Mouse (Mus musculus) neural tube, embryonic 11.5 days (tissue): Measurements from ENCODE around the gene Odf3l2. TPM values are rescaled to one million over a fixed set of nuclear protein-coding genes. Genes with fewer than 3 reads are reported as not detected.

ENCODE experiments used
- ATAC-seq: fragments of 200-750 bp; cut with Nextera tagmentation; 2 replicates; pipeline ENCODE4 v1.8.0; 2017; ENCODE audit warnings: moderate number of reproducible peaks, mild to moderate bottlenecking, moderate TSS enrichment, moderate library complexity; ENCODE audit not compliant: insufficient read depth, low FRiP score, low TSS enrichment
- DNase-seq: peaks from one replicate; pipeline ENCODE4 v3.0.0-alpha.2; 2015; ENCODE audit warnings: low spot score
- H3K27ac ChIP-seq: fragments of 300-500 bp; sonication (generic); 2 replicates; pipeline ENCODE4 v1.5.1; 2014; ENCODE audit warnings: low read depth, mild to moderate bottlenecking, low read length
- H3K27me3 ChIP-seq: fragments of 300-500 bp; sonication (generic); 2 replicates; pipeline ENCODE4 v1.6.1; 2014; ENCODE audit warnings: mild to moderate bottlenecking, low read length, mixed read lengths; ENCODE audit not compliant: control insufficient read depth, insufficient read depth
- H3K36me3 ChIP-seq: fragments of 300-500 bp; sonication (generic); 2 replicates; pipeline ENCODE4 v1.6.1; 2014; ENCODE audit warnings: mild to moderate bottlenecking, low read length, moderate library complexity, mixed read lengths; ENCODE audit not compliant: control insufficient read depth, insufficient read depth
- H3K4me1 ChIP-seq: fragments of 300-500 bp; sonication (generic); 2 replicates; pipeline ENCODE4 v1.6.1; 2014; ENCODE audit warnings: low read length, mixed read lengths; ENCODE audit not compliant: control insufficient read depth, insufficient read depth
- H3K4me2 ChIP-seq: fragments of 300-500 bp; sonication (generic); 2 replicates; pipeline ENCODE4 v1.6.1; 2014; ENCODE audit warnings: low read depth, mild to moderate bottlenecking, moderate library complexity
- H3K4me3 ChIP-seq: fragments of 300-500 bp; sonication (generic); 2 replicates; pipeline ENCODE4 v1.5.1; 2014; ENCODE audit warnings: low read depth, low read length
- H3K9ac ChIP-seq: fragments of 300-500 bp; sonication (generic); 2 replicates; pipeline ENCODE4 v1.6.1; 2014; ENCODE audit warnings: mild to moderate bottlenecking, low read length
- H3K9me3 ChIP-seq: fragments of 300-500 bp; sonication (generic); 2 replicates; pipeline ENCODE4 v1.6.1; 2016; ENCODE audit warnings: low read length; ENCODE audit not compliant: control insufficient read depth
- WGBS: fragments of 180-500 bp; shearing (Covaris S2); extraction: QIAGEN DNeasy Blood & Tissue Kit; methylation state at CpG from one replicate; pipeline ENCODE4 v1.1.7; 2014; 5-methylcytosine and 5-hydroxymethylcytosine counted together
- polyA plus RNA-seq: library from polyadenylated mRNA; unstranded; fragments of >200 nt; fragmentation: Nextera tagmentation; extraction: Ambion mirVana; gene quantifications from 2 replicates; pipeline ENCODE4 v1.2.1, GENCODE M21; 2014

Odf3l2 gene
- polyA plus RNA-seq, 1 experiment from 2014 or later: not detected

DNA sequence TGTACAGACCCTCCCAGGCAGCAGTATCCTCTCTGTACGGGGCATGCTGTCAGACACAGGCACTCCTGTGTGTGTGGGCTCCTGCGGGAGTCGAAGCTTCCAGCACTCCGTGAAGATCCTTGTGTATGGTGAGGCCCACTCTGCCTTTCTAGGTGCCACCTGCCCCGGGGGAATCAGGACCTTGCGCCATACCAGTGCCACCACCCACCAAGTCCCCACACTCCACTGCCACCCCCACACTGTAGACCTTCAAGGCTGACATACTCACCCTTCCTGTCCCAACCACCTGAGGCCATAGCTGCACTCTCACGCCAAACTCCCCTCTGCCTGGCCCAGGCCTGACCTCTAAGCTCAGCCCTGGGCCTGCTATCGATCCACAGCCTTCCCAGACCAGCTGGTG, 19.5 kb upstream of the Odf3l2 start:
- DNase-seq (no peak), ATAC-seq (no peak)
- H3K4me3 ChIP-seq: no peak overlapping the region
- no peaks in the 10 kb centered on the region for H3K36me3 ChIP-seq
- no peak overlapping the region for H3K4me2 ChIP-seq
- WGBS: 80% methylated on average over 8 of the region's 8 CpGs
- H3K9me3 ChIP-seq: no peaks in the 10 kb centered on the region
- H3K9ac ChIP-seq: no peak overlapping the region
- H3K27ac ChIP-seq: no peak overlapping the region
- no peaks in the 10 kb centered on the region for H3K27me3 ChIP-seq
- peaks cover under 1% of the 10 kb centered on the region; the same call in 1 of the 2 replicates for H3K4me1 ChIP-seq

GRCm38 (mm10) chr10:79664131-79664665, 18.7 kb upstream of the Odf3l2 start, which contains the start of gene Madcam1:
Madcam1 (plus strand) TSS chr10:79664559.
- H3K9me3 ChIP-seq: no peaks in the 10 kb centered on the region
- 13% methylated on average over 13 of the region's 13 CpGs for WGBS
- DNase-seq: peak; percentile 84
- no peaks in the 10 kb centered on the region for H3K27me3 ChIP-seq
- no peak within 1 kb of the TSS for H3K27ac ChIP-seq
- H3K9ac ChIP-seq: no peak within 1 kb of the TSS
- no peak within 1 kb of the TSS for H3K4me3 ChIP-seq
- ATAC-seq: peak; percentile 10
- H3K36me3 ChIP-seq: no peaks in the 10 kb centered on the region
- no peaks in the 10 kb centered on the region for H3K4me1 ChIP-seq
- H3K4me2 ChIP-seq: no peak within 1 kb of the TSS

DNA sequence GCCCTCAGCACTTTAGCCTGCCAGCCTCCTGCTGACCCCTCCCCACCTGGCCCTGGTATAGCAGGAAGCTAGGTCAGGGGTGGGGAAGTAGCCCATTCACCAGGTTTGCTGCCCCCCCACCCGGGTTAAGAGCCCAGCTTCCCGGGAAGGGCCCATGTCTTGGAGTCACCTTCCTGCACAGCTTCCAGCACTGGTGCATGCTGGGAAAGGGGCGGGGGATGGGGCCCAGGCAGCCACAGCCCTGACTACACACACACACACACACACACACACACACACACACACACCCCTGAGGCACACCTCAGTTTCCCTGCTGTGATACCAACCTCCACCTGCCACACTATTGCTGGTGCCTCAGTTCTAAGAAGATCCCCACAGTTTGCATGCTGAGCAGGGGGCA, 16.3 kb upstream of the Odf3l2 start:
- ATAC-seq: no peak
- H3K4me3 ChIP-seq: no peak overlapping the region
- no peaks in the 10 kb centered on the region for H3K36me3 ChIP-seq
- no peaks in the 10 kb centered on the region for H3K4me1 ChIP-seq
- no peaks in the 10 kb centered on the region for H3K9me3 ChIP-seq
- H3K9ac ChIP-seq: no peak overlapping the region
- H3K27ac ChIP-seq: no peak overlapping the region
- H3K27me3 ChIP-seq: no peaks in the 10 kb centered on the region
- H3K4me2 ChIP-seq: no peak overlapping the region
- WGBS: 58% methylated on average over 3 of the region's 3 CpGs
- no peak for DNase-seq

GRCm38 (mm10) chr10:79660298-79660697, 14.8 kb upstream of the Odf3l2 start:
- H3K4me2 ChIP-seq: no peak overlapping the region
- H3K27ac ChIP-seq: no peak overlapping the region
- H3K9ac ChIP-seq: no peak overlapping the region
- 76% methylated on average over 2 of the region's 2 CpGs for WGBS
- H3K9me3 ChIP-seq: no peaks in the 10 kb centered on the region
- no peaks in the 10 kb centered on the region for H3K27me3 ChIP-seq
- no peak overlapping the region for H3K4me3 ChIP-seq
- H3K4me1 ChIP-seq: no peaks in the 10 kb centered on the region
- no peak for ATAC-seq
- DNase-seq: no peak
- H3K36me3 ChIP-seq: no peaks in the 10 kb centered on the region

DNA sequence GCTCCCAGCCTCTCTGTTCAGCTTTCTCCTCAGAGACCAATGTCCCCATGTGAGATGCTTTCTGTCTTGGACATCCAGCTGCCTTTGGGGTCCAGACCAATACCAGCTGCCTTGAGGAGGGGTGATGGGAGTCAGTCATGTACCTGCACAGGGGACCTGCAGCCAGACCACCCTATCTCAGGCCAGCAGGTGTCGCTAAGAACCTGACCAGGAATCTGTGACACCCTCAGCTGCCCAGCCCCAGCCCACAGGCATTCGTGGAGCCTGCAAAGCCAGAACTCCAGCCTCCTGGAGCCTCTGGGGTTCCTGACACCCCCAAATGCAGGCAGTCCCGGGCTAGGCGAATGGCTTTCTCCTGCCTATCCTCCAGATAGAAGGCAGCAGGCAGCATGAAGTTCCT, 13.3 kb upstream of the Odf3l2 start:
- no peaks in the 10 kb centered on the region for H3K9me3 ChIP-seq
- 26% methylated on average over 4 of the region's 4 CpGs for WGBS
- no peak overlapping the region for H3K9ac ChIP-seq
- no peak overlapping the region for H3K4me2 ChIP-seq
- H3K4me3 ChIP-seq: no peak overlapping the region
- DNase-seq (peak; percentile 28), ATAC-seq (no peak)
- no peaks in the 10 kb centered on the region for H3K4me1 ChIP-seq
- no peak overlapping the region for H3K27ac ChIP-seq
- H3K36me3 ChIP-seq: no peaks in the 10 kb centered on the region
- no peaks in the 10 kb centered on the region for H3K27me3 ChIP-seq

DNA sequence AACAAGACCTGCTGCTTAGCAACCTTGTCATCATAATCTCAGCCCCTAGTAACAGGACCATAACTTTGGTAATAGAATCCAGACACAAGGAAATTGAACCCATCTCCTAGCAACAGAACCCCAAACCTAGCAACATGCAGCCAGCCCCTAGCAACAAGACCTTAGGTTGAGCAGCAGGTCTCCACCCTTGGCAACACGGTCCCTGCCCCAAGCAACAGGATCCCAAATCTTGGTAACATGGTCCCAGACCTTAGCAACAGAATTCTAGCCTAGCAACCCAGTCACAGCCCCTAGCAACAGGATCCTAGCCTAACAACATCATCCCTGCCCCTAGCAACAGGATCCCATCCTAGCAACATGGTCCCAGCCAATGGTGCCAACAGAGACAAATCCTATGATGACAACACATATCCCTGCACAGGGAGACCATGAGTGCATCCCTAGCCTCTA, 9.4 kb upstream of the Odf3l2 start:
- Histone ChIP-seq H3K27me3 (no peaks in the 10 kb centered on the region), H3K4me2 (no peak overlapping the region), H3K9ac (no peak overlapping the region), H3K9me3 (no peaks in the 10 kb centered on the region), H3K27ac (no peak overlapping the region), H3K4me1 (no peaks in the 10 kb centered on the region), H3K36me3 (no peaks in the 10 kb centered on the region), H3K4me3 (no peak overlapping the region)
- DNase-seq: peak; percentile 56
- 36% methylated on average over 1 of the region's 1 CpGs for WGBS
- peak; percentile 50; the same call in 1 of the 2 replicates for ATAC-seq

DNA sequence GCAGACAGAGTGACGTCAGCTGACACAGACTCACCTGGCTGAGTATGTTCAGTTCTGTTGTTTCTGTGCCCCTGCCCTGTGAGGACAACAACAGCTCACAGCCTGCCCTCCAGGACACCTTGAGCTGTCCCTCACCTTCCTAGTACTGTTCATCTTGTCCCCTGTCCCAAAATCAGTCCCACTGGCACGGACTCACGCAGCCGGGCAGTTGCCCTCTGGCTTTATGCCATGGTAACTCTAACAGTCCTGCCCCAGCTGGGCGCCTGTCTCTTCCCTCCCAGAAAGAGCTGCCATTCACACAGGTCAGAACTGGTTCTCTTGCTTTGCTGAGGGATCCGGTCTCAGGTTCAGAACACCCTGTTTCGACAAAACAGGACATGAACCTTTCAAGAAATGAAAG, 7.3 kb upstream of the Odf3l2 start:
- Histone ChIP-seq H3K27me3 (no peaks in the 10 kb centered on the region), H3K36me3 (no peaks in the 10 kb centered on the region), H3K9ac (no peak overlapping the region), H3K9me3 (no peaks in the 10 kb centered on the region), H3K4me3 (no peak overlapping the region), H3K4me1 (no peaks in the 10 kb centered on the region), H3K27ac (no peak overlapping the region), H3K4me2 (no peak overlapping the region)
- DNase-seq (no peak), ATAC-seq (no peak)
- WGBS: 88% methylated on average over 7 of the region's 7 CpGs

GRCm38 (mm10) chr10:79649070-79649751, 3.7 kb upstream of the Odf3l2 start:
- no peaks in the 10 kb centered on the region for H3K4me1 ChIP-seq
- DNase-seq (peak; percentile 81), ATAC-seq (peak; percentile 48; the same call in 1 of the 2 replicates)
- no peak overlapping the region for H3K4me2 ChIP-seq
- H3K27ac ChIP-seq: no peak overlapping the region
- no peaks in the 10 kb centered on the region for H3K9me3 ChIP-seq
- WGBS: 28% methylated on average over 7 of the region's 7 CpGs
- no peak overlapping the region for H3K9ac ChIP-seq
- H3K27me3 ChIP-seq: no peaks in the 10 kb centered on the region
- H3K36me3 ChIP-seq: no peaks in the 10 kb centered on the region
- H3K4me3 ChIP-seq: no peak overlapping the region
